Mouse (Mus musculus): ENCODE measurements at regions not wholly inside any gene's neighbourhood (a gene's known extent, or its start where the extent isn't known, plus 50 kb on each side); places are given as distances from the start of the nearest gene placed in this dataset.
A peak's percentile ranks its signal among the peaks of the same experiment; 100 is the strongest.

GRCm38 (mm10) chr9:63849564-63850315, 91.9 kb upstream of the Smad3 start:
- DNase-seq = no peak

DNA sequence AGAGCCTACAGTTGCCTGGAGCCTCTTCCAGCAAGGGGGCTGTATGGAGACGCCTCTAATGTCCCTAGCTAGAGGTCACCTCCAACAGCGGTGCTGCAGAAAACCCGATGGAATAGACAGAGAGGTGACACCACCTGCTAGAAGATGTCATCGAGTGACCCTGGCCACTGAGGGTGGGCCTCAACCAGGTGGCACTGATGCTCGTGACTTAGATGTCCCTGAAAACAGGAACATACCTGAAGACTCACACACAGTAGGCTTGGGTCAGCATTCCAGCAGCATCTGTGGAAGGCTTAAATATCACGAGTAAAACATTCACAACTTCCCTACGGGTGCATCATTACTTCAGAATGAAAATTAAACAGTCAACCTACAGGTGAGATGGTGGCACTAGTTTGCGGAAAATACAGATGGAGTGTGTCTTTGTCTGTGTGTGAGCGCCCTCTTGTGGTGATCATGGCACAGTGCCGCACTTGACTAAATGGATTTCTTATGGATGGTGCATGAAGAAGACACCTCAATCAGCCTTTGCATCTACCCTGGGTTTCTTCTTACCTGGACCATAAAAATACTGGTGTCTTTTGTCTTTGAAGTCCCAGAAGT, 86.2 kb upstream of the Smad3 start:
- peak; percentile 47 for DNase-seq

DNA sequence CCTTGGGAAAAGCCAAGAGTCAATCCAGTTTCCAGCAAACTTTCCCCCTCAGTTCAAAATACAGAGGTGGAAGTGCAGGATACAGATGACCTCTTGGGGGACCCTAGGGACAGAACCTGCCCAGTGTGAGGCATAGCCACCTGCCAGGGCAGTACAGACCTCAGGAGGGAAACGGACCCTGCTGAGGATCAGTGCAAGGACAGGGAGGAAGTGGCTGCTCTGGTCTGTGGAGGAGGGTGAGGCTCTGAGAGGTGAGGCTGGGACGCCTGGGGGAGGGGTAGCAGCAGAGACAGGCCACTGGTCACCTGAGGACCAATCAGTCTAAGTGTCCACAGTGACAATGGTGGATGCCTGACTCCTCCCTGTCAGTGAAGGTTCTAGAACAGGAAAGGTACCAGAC, 85.6 kb upstream of the Smad3 start:
- DNase-seq = no peak

DNA sequence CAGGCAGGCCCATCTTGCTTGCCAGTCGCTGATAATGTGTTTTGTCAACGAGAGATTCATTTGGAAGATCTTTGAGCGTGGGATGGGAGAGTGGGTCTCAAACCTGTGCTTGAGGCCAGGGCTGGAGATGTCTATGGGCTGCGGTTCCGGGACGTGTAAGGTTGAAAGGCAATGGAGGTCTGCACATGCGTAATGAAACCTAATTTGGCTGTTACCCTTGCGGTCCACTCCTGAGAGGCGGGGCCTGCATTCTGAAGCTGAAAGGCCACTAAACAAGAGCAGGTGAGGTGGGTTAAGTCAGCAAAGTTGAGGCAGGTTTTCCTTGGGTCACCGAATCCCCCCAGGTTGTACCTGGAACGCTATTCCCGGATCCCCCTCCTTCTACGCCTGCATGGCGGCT, 83.3 kb upstream of the Smad3 start:
- no peak for DNase-seq

- no peak for DNase-seq
Observed at GRCm38 (mm10) chr9:63838996-63839772, 81.4 kb upstream of the Smad3 start.

- no peak for DNase-seq
Observed at GRCm38 (mm10) chr9:63837552-63837951, 79.8 kb upstream of the Smad3 start.

- DNase-seq = no peak
Observed at GRCm38 (mm10) chr9:63836565-63837284, 78.9 kb upstream of the Smad3 start.

- DNase-seq = no peak
Observed at GRCm38 (mm10) chr9:63836036-63836435, 78.2 kb upstream of the Smad3 start.

DNA sequence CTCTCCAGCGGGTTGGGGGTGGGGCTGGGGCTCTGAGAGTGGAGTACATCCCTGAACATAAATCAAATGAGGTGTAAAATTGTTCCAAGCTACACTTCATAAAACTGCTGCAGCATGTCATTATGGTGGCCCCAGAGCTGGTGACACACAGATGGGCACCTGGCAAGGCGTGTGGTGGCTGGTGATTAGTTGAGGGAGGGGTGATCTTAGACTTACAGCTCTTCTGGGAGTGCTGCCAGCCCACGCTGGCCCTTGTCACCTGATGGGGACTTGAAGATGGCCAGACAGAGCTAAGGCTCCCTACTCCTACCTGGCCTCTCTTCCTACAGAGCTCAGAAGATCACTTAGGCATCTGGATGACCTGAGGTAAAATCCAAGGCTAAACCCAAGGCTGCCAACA, 76.6 kb upstream of the Smad3 start:
- no peak for DNase-seq

DNA sequence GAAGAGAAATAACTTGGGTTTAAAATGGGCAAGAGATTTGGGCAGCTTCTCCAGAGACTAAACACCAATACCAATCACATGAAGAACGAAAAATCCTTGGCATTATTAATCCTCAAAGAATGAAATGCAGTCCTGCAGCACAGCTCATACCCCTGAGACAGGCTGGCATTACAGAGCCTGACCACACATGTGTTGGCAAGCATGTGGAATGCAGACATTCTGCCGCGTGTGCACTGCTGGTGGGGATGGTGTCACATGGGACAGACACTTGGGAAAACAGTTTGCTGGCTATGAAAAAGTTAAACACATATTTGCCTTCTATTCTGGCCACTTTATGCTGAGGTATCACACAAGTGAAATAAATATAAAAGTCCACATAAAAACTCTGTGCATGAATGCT, 60.4 kb upstream of the Smad3 start:
- no peak for DNase-seq

DNA sequence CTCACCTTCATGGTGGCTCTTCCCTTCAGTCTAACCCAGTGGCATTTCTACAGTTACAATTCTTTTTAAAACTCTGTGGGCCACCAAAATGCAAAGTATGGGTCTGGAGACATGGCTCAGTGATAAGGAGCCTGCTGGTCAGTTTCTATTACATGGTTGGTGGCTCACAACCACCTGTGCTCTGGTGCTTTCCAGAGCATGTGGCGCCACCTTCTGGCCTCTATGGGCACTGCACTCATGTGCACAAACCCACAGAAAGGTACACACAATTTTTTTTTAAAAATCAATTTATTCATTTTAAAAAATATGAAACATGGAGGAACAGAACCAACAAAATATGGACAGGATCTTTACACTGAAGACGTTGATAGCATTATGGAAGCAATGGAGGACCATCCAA, 58.7 kb upstream of the Smad3 start:
- no peak for DNase-seq

DNA sequence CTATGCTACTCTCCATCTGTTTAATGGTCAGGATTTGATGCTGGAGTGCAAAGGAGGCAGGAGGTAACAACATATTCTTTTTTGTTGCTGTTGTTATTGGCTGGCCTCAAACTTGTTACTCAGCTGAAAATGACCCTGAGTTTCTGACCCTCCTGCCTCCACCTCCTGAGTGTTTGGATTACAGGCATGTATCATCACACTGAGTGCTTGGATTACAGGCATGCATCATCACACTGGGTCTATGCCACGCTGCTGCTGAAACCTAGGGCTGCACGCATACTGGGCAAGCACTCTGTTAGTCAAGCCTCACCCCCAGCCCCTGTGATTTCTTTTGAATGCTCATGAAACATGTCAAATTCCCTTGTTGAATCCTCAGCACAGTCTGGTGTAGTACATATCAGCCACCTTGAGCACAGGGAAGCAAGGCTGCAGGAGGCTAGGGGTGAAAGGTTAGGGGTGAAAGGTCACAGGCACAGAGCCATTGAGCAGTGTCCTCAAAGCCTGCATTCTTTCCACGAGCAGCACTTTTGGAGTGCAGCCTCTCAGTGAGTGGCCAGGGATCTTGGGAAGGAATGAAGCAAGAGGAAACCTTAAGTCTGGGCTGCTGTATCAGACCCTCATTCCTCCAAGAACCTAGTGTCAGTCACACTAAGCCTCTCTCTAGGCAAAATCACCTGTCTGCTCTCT, 52.2 kb upstream of the Smad3 start:
- DNase-seq = no peak

Data from layer of hippocampus, adult 9-11 months (tissue).